Mouse (Mus musculus): ENCODE data around the gene Eef1akmt3.

Eef1akmt3 gene

DNA sequence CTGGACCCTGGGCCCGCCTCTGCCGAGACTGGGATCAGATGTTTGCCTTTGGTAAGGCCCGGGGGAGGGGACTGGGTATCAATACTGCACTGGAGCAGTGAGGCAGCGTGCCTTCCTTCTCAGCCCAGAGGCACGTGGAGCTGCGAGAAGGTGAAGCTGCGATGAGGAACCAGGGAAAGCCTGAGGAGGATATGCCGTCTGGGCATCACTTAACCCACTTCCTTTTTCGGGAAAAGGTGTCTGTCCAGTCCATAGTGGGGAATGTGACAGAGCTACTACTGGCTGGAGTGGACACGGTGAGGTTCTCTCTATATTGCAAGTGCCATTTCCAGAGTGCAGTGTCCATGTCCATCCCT is 8.8 kb upstream of the Eef1akmt3 start:
- no peak for DNase-seq (ENCODE audit: low spot score)

GRCm38 (mm10) chr10:127049395-127050118 is 8.2 kb upstream of the Eef1akmt3 start:
- DNase-seq (ENCODE audit: low spot score): peak; percentile 14

DNA sequence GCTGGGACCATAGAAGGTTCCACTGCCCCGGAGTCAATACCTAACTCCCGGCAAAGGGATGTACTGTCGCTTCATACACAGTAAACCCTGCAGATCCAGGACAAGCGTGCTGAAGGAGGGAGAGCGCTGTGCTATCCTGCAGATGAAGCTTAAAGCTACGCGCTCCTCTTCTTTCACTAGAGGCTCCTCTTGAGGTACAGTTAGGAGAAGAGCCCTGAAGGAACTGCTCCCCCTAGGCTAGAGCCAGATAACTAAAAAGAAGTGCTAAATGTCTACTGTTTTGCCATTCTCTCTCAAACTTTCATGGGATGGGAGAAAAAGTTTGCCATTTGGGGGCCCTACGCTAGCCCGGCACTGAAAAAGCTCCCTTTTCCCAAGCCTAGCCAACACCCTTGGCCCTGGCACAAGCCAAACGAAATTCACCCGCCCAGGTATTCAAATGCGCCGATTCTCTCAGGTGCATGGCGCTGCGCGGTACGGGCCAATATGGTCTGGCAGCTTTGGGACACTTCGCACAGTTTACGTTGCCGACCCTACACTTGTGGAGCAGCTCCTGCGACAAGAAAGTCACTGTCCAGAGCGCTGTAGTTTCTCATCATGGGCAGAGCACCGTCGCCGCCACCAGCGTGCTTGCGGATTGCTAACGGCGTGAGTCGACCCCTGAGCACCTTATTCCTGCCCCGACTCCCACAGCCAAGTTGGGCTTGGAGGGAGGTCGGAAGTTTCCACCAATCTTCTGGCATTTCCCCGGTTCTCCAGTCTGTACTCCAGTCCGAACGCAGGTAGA is 7.5 kb upstream of the Eef1akmt3 start:
- peak; percentile 18 for DNase-seq (ENCODE audit: low spot score)

DNA sequence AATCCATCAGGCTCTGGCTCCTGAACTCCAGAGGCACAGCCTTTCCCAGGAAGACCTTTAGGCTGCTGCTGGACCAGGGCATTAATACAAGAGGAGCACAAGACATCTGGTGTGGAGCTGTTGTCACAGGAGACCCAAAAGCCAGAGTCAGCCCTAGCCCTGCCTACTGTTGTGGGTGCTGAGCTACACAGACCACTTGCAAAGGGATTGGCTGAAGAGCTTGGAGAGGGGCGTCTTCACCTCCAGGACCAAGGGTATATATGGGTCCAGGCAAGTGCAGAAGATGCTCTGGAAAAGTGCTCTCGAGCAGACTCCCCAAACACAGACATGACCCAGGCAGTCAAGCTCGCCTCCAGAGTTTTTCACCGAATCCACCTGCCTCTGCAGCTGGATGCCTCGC is 6.6 kb upstream of the Eef1akmt3 start, which contains the start of gene Cyp27b1:
Gene Cyp27b1, plus strand, starts transcription at position 297 of the 400 bp plus-strand sequence.
- DNase-seq (ENCODE audit: low spot score): no peak

GRCm38 (mm10) chr10:127043187-127043586 is 1.9 kb upstream of the Eef1akmt3 start:
- no peak for DNase-seq (ENCODE audit: low spot score)

DNA sequence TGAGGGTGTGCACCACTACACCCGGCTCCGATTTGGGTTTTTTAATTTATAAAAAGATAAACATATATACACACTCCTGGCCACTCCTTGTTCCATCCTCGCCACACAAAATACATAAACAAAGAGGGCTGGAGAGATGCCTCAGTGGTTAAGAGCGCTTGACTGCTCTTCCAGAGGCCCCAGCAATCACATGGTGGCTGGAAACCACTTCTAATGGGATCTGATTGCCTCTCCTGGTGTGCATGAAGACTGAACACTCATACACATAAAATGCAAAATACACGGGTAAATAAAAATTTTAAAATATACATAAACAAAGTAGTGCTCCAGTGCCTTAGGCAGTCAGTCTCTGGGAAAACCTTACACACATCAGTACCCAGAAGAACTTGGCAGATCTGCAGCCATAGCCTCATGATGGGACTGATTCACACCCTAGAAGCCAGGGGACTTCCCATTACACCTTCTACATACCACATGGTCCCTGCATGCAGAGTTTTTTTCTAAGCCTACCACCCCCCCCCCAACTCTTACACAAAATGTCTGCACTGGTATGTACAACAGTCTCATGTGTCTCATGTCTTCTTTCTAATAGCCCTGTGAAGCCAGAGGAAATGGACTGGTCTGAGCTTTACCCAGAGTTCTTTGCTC is 1.3 kb upstream of the Eef1akmt3 start:
- DNase-seq (ENCODE audit: low spot score): no peak

- peak; percentile 93 for DNase-seq (ENCODE audit: low spot score)
Observed at GRCm38 (mm10) chr10:127041774-127042338, 543 bp upstream of the Eef1akmt3 start.

DNA sequence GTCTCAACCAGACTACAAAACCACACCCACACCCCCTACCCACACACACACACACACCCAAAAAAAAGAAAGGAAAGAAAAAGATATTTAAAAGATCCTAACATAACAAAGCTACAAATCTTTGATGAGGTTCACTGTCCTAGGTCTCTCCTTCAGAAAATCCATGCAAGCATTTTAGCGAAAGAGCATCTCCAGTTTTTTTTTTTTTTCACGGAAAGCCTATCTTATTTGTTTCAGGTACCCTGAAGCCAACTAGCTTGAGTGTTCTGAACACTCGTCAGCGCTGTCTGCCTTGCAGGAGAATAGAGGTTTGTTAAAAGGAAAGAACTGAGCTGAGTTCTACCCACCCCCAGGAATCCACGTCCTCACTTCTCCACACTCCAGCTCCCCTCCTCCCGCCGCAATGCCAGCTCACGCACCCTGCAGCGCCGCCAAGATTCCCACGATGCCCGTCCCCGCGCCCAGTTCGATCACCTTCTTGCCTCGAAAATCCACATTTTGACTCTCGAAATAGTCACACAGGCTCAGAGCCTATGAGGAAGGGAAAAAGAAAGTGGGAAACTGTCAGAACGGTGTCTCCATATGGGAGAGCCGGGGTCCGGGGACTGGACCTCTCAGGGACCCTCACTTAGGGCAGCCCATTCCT is 621 bp downstream of the Eef1akmt3 start:
- DNase-seq (ENCODE audit: low spot score): peak; percentile 34

- no peak for DNase-seq (ENCODE audit: low spot score)
Observed at GRCm38 (mm10) chr10:127037641-127038040, 3.7 kb downstream of the Eef1akmt3 start.

- DNase-seq (ENCODE audit: low spot score): no peak
Observed at GRCm38 (mm10) chr10:127036273-127036672, 5.0 kb downstream of the Eef1akmt3 start.

DNA sequence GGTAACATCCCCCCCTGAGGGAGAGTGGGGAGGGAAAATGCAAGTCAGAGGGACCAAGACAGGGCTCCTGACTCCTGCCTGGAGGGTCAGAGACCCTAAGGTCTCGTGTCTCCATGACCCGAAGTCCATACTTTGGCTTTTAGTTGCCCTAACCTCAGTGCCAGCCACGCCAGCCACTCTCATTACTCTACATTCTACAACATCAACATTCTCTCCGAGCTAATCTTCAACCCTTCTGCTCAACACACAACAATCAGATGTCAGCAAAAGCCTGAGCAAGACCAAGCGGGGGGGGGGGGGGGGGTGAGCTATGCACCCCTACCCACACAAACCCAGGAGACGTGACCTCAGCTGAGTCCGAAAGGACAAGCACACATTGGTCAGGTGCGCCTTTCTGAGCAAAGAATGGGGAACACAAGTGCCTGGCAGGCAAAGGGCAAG is 8.0 kb downstream of the Eef1akmt3 start:
- no peak for DNase-seq (ENCODE audit: low spot score)

GRCm38 (mm10) chr10:127030336-127031296 is 10.7 kb downstream of the Eef1akmt3 start, which contains the start of gene Tsfm:
TSS of gene Tsfm (minus strand) at chr10:127030840.
- peak; percentile 95 for DNase-seq (ENCODE audit: low spot score)

GRCm38 (mm10) chr10:127018422-127018821 is 22.9 kb downstream of the Eef1akmt3 start:
- no peak for DNase-seq (ENCODE audit: low spot score)

DNA sequence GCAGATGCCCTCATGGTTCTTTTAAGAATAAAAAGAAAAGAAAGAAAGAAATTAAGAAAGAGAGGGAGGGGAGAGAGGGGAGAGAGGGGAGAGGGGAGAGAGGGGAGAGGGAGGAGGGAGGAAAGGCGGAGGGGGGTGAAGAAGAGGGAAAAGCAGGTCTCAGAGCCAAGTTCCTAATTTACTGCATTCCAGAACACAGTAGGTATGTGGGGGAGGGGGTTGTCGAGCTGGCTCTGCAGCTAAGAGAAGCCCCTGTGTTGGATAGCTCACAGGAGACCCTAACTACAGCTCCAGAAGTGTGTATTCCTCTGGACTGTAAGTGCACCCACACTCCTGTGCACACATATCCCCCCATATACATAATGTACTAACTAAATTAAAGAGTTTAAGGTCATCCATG is 24.2 kb downstream of the Eef1akmt3 start:
- DNase-seq (ENCODE audit: low spot score): no peak

DNA sequence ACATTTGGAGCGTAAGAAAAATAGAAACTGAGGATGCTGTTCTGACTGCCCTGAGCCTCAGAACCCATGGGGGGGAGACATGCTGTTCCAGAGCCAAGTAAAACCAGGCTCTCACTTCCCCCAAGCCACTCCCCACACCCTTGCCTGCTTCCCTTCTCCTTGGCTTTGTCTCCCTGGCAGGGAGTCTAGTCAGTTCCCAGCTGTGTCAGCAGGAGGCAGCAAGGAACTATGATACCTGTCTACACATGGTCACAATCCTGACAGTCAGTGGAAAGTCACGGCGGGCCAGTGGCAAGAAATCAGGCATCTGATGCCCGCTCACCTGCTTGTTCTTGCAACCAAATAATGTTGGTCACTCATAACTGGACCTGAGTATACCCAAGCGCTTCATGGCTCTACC is 24.8 kb downstream of the Eef1akmt3 start:
- DNase-seq (ENCODE audit: low spot score): peak; percentile 17

DNA sequence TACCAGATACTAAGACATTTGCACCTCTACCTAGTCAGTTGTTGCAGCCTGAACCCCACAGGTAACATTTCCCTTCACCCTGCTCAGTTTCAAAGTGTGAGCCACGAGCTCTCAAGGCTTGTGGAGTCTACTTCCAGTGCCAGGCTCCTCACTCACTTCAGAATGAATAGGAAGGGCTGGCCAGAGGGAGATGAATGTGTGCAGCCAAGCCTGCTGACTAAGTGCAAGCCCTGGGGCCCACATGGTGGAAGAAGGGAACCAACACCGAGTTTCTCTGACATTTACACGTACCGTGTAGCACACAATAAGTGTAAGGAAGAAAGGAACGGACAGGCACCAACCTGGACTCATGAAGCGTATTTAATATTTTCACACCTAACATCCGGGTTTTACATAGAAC is 37.5 kb downstream of the Eef1akmt3 start:
- no peak for DNase-seq (ENCODE audit: low spot score)

GRCm38 (mm10) chr10:127003334-127003733 is 38.0 kb downstream of the Eef1akmt3 start:
- DNase-seq (ENCODE audit: low spot score): no peak

- no peak for DNase-seq (ENCODE audit: low spot score)
Observed at GRCm38 (mm10) chr10:127002765-127003164, 38.5 kb downstream of the Eef1akmt3 start.

DNA sequence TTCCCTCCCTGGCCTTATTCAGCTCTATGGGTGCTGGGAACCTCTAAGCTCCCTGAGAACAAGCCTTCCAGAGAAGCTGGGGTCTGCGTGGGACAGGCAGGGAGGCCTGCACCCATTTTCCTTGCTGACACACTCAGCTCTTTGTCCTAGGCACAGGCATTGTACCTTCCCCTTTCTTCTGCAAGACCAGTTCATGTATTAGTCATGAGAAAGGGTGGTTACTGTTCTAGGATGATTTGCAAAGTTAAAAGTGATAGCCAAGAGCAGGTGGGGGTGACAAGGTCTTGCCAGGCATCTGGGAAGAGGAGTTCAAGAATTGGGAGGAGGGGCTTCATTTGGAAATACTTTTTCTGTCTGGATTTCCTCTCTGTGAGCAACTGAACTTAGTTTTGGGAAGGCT is 39.3 kb downstream of the Eef1akmt3 start:
- DNase-seq (ENCODE audit: low spot score): no peak

- no peak for DNase-seq (ENCODE audit: low spot score)
Observed at GRCm38 (mm10) chr10:127001297-127001696, 40.0 kb downstream of the Eef1akmt3 start.

DNA sequence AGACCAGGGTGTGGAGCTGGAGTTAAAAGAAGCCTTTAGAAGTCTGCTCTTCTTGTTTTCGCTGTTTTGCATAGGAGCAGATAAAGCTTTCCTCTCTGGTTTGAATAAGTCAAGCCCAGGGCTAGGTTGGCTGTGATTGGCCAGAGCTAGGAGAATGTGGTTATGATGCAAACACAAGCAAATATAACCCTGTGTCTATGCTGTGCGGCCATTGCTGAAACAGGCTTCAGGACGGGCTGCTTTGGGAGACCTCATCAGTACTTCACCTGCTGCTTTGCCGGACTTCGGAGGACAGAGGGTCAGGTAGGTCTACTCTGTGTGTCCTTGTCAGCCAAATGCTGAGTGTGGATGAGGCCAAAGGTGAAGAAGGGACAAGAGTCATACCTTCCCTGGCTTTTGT is 40.8 kb downstream of the Eef1akmt3 start, which contains the start of gene Avil:
Gene Avil, plus strand, starts transcription at position 181 of the 400 bp plus-strand sequence.
- DNase-seq (ENCODE audit: low spot score): no peak

Data from embryo, embryonic 10.5 days (tissue).